Mouse (Mus musculus) intestine, embryonic 14.5 days (tissue): ENCODE data around the gene Ect2l. TPM values are rescaled to one million over a fixed set of nuclear protein-coding genes. Genes with fewer than 3 reads are reported as not detected.

ENCODE experiments used
- ATAC-seq: fragments of 200-750 bp; cut with Nextera tagmentation; replicated peaks from 2 replicates; pipeline ENCODE4 v1.8.0; 2017; ENCODE audit warnings: low read depth, moderate number of reproducible peaks, moderate TSS enrichment, moderate library complexity; ENCODE audit not compliant: low FRiP score, low TSS enrichment
- DNase-seq: peaks from one replicate; pipeline ENCODE4 v3.0.0-alpha.2; 2018; ENCODE audit warnings: low spot score
- H3K27ac ChIP-seq: fragments of 300-500 bp; sonication (generic); 2 replicates; pipeline ENCODE4 v1.5.1; 2014; ENCODE audit warnings: low read depth, mild to moderate bottlenecking, control low read depth
- H3K27me3 ChIP-seq: fragments of 300-500 bp; sonication (generic); replicated peaks from 2 replicates; pipeline ENCODE4 v1.6.1; 2014; ENCODE audit warnings: low read length, control low read depth; ENCODE audit not compliant: control insufficient read depth, insufficient read depth
- H3K36me3 ChIP-seq: fragments of 300-500 bp; sonication (generic); 2 replicates; pipeline ENCODE4 v1.6.1; 2014; ENCODE audit warnings: low read length, control low read depth; ENCODE audit not compliant: control insufficient read depth, insufficient read depth
- H3K4me1 ChIP-seq: fragments of 300-500 bp; sonication (generic); replicated peaks from 2 replicates; pipeline ENCODE4 v1.6.1; 2014; ENCODE audit warnings: low read length, control low read depth, mixed read lengths; ENCODE audit not compliant: control insufficient read depth, insufficient read depth
- H3K4me2 ChIP-seq: fragments of 300-500 bp; sonication (generic); 2 replicates; pipeline ENCODE4 v1.6.1; 2014; ENCODE audit warnings: low read length
- H3K4me3 ChIP-seq: fragments of 300-500 bp; sonication (generic); 2 replicates; pipeline ENCODE4 v1.5.1; 2014; ENCODE audit warnings: low read depth, low read length, control low read depth, mixed read lengths
- H3K9ac ChIP-seq: fragments of 300-500 bp; sonication (generic); 2 replicates; pipeline ENCODE4 v1.6.1; 2014; ENCODE audit warnings: mild to moderate bottlenecking, low read length
- H3K9me3 ChIP-seq: fragments of 300-500 bp; sonication (generic); 2 replicates; pipeline ENCODE4 v1.6.1; 2016; ENCODE audit warnings: low read length, control low read depth; ENCODE audit not compliant: control insufficient read depth
- WGBS: fragments of 180-500 bp; shearing (Covaris S2); extraction: QIAGEN DNeasy Blood & Tissue Kit; methylation state at CpG from one replicate; pipeline ENCODE4 v1.1.7; 2014; 5-methylcytosine and 5-hydroxymethylcytosine counted together
- polyA plus RNA-seq: library from polyadenylated mRNA; unstranded; fragments of >200 nt; fragmentation: Nextera tagmentation; extraction: Ambion mirVana; gene quantifications from 2 replicates; pipeline ENCODE4 v1.2.1, GENCODE M21; 2014

Gene Ect2l
- polyA plus RNA-seq, 1 experiment from 2014 or later: 0.38 TPM

DNA sequence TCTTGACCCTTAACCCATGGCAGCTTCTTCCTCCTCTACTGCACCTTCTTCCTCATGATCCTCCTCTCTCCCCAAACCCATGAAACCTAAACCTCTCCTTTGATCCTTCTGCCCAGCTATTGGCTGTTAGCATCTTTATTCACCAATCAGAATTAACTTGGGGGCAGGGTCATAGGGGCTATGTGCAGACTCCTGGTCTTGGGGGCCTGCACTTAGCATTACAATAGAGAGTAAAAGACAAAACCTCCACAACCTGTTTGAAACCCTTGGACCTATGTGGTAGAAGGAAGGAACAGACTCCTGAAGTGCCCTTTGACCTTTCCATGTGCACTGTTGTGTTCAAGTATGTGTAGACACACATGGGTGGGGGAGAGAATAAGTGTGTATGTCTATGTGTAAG lies 120.0 kb downstream of the Ect2l start:
- ATAC-seq (no peak), DNase-seq (no peak)
- H3K27me3 ChIP-seq: no peaks in the 10 kb centered on the region
- H3K9me3 ChIP-seq: 0 out of 2 replicates have a peak, but pooled peaks cover 4% of the 10 kb centered on the region
- H3K4me2 ChIP-seq: no peak overlapping the region
- H3K36me3 ChIP-seq: peaks cover 51% of the 10 kb centered on the region
- H3K4me3 ChIP-seq: no peak overlapping the region
- no peak overlapping the region for H3K9ac ChIP-seq
- H3K27ac ChIP-seq: no peak overlapping the region
- H3K4me1 ChIP-seq: no peaks in the 10 kb centered on the region

GRCm38 (mm10) chr10:18082772-18083171 lies 127.9 kb downstream of the Ect2l start:
- H3K9ac ChIP-seq: no peak overlapping the region
- 91% methylated on average over 6 of the region's 6 CpGs for WGBS
- no peaks in the 10 kb centered on the region for H3K27me3 ChIP-seq
- H3K4me1 ChIP-seq: no peaks in the 10 kb centered on the region
- H3K27ac ChIP-seq: no peak overlapping the region
- DNase-seq (no peak), ATAC-seq (no peak)
- H3K36me3 ChIP-seq: no peaks in the 10 kb centered on the region
- H3K4me2 ChIP-seq: no peak overlapping the region
- 0 out of 2 replicates have a peak, but pooled peaks cover 4% of the 10 kb centered on the region for H3K9me3 ChIP-seq
- no peak overlapping the region for H3K4me3 ChIP-seq

DNA sequence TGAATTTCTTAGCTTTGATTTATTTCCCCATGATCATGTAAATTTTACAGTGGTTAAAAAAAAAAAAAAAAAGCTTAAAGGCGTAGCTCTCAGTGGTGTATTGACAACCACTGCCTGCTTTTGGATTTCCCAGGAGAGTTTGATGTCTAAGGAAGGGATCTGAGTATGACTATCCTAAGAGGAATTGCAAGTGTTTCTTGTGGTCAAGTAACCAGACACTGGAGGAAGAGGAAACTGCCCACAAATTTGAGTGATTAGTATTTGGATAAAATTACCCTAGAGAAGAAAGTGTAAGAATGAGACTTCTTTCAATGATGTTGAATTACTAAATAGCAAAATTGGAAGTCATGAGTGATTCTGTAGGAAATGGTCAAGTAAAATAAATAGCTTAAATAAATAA lies 129.2 kb downstream of the Ect2l start:
- H3K4me1 ChIP-seq: no peaks in the 10 kb centered on the region
- 85% methylated on average over 1 of the region's 1 CpGs for WGBS
- no peak for DNase-seq
- H3K4me3 ChIP-seq: no peak overlapping the region
- no peak overlapping the region for H3K4me2 ChIP-seq
- ATAC-seq: no peak
- H3K9ac ChIP-seq: no peak overlapping the region
- H3K9me3 ChIP-seq: no peaks in the 10 kb centered on the region
- no peak overlapping the region for H3K27ac ChIP-seq
- H3K36me3 ChIP-seq: no peaks in the 10 kb centered on the region
- H3K27me3 ChIP-seq: no peaks in the 10 kb centered on the region

Other genes with a start within 250 kb of the Ect2l start
- 158 and 172 TPM in 2 replicates for gene Abracl, start 187.6 kb downstream of the Ect2l start, polyA plus RNA-seq
- gene Reps1, start 155.0 kb downstream of the Ect2l start, polyA plus RNA-seq: 18.3 and 19.8 TPM in 2 replicates
- gene Ccdc28a, start 24.1 kb upstream of the Ect2l start, polyA plus RNA-seq: 20.0 and 23.2 TPM in 2 replicates
- 9.7 and 10.6 TPM in 2 replicates for gene Nhsl1, start 108.1 kb upstream of the Ect2l start, polyA plus RNA-seq